Mouse (Mus musculus): Measurements from ENCODE around the gene Rbms3. TPM values are rescaled to one million over a fixed set of nuclear protein-coding genes. Genes with fewer than 3 reads are reported as not detected.

Gene Rbms3
- total and polyA plus RNA-seq, 3 experiments = 8.1 to 12.5 (median 8.8) TPM

GRCm38 (mm10) chr9:117397071-117397470 is 232.6 kb downstream of the Rbms3 start:
- Histone ChIP-seq H3K79me2 (replicated peaks; ENCODE audit: control insufficient read depth, insufficient read depth, low read length) (no peaks in the 10 kb centered on the region), H3K36me3 (ENCODE audit: control insufficient read depth, insufficient read depth, low read length) (no peaks in the 10 kb centered on the region), H3K4me1 (ENCODE audit: control insufficient read depth, insufficient read depth, low read length) (no peaks in the 10 kb centered on the region), H3K4me3 (no peak overlapping the region), H3K9ac (ENCODE audit: low read depth, low read length) (no peak overlapping the region), H3K27me3 (ENCODE audit: control insufficient read depth, insufficient read depth, low read length) (no peaks in the 10 kb centered on the region), H3K27ac (no peak overlapping the region)
- DNase-seq = no peak
- intact Hi-C loops (cut with DNase I) = no loop called here
- TF ChIP-seq CTCF (IDR thresholded peaks at IDR 0.05) (no peak), POLR2A (IDR thresholded peaks at IDR 0.05; ENCODE audit: insufficient read depth, low read depth, low read length) (no peak), EP300 (IDR thresholded peaks at IDR 0.05; ENCODE audit: insufficient read depth, low read depth, low read length) (no peak)

GRCm38 (mm10) chr9:117396586-117396985 is 233.1 kb downstream of the Rbms3 start:
- intact Hi-C loops (cut with DNase I) = no loop called here
- Histone ChIP-seq H3K36me3 (ENCODE audit: control insufficient read depth, insufficient read depth, low read length) (no peaks in the 10 kb centered on the region), H3K27ac (no peak overlapping the region), H3K9ac (ENCODE audit: low read depth, low read length) (no peak overlapping the region), H3K27me3 (ENCODE audit: control insufficient read depth, insufficient read depth, low read length) (no peaks in the 10 kb centered on the region), H3K79me2 (replicated peaks; ENCODE audit: control insufficient read depth, insufficient read depth, low read length) (no peaks in the 10 kb centered on the region), H3K4me3 (no peak overlapping the region), H3K4me1 (ENCODE audit: control insufficient read depth, insufficient read depth, low read length) (no peaks in the 10 kb centered on the region)
- TF ChIP-seq POLR2A (IDR thresholded peaks at IDR 0.05; ENCODE audit: insufficient read depth, low read depth, low read length) (no peak), CTCF (IDR thresholded peaks at IDR 0.05) (no peak), EP300 (IDR thresholded peaks at IDR 0.05; ENCODE audit: insufficient read depth, low read depth, low read length) (no peak)
- WGBS = 84% methylated on average over 8 of the region's 8 CpGs
- no peak for DNase-seq

GRCm38 (mm10) chr9:117393626-117394525 is 235.8 kb downstream of the Rbms3 start:
- no peaks in the 10 kb centered on the region for H3K79me2 ChIP-seq (replicated peaks; ENCODE audit: control insufficient read depth, insufficient read depth, low read length)
- no peak overlapping the region for H3K27ac ChIP-seq
- no peaks in the 10 kb centered on the region for H3K36me3 ChIP-seq (ENCODE audit: control insufficient read depth, insufficient read depth, low read length)
- H3K9ac ChIP-seq (ENCODE audit: low read depth, low read length) = no peak overlapping the region
- TF ChIP-seq EP300 (IDR thresholded peaks at IDR 0.05; ENCODE audit: insufficient read depth, low read depth, low read length) (no peak), CTCF (IDR thresholded peaks at IDR 0.05) (0 out of 2 replicates have a peak, but pooled peaks have one; percentile 7)
- 40% methylated on average over 18 of the region's 18 CpGs for WGBS
- intact Hi-C loops (cut with DNase I) = no loop called here
- DNase-seq = peak; percentile 13 to 26
- H3K4me1 ChIP-seq (ENCODE audit: control insufficient read depth, insufficient read depth, low read length) = no peaks in the 10 kb centered on the region
- no peak overlapping the region for H3K4me3 ChIP-seq
- H3K27me3 ChIP-seq (ENCODE audit: control insufficient read depth, insufficient read depth, low read length) = no peaks in the 10 kb centered on the region

- H3K27me3 ChIP-seq (ENCODE audit: control insufficient read depth, insufficient read depth, low read length) = no peaks in the 10 kb centered on the region
- TF ChIP-seq CTCF (IDR thresholded peaks at IDR 0.05) (no peak), EP300 (IDR thresholded peaks at IDR 0.05; ENCODE audit: insufficient read depth, low read depth, low read length) (no peak), POLR2A (IDR thresholded peaks at IDR 0.05; ENCODE audit: insufficient read depth, low read depth, low read length) (no peak)
- H3K79me2 ChIP-seq (replicated peaks; ENCODE audit: control insufficient read depth, insufficient read depth, low read length) = no peaks in the 10 kb centered on the region
- WGBS = 85% methylated on average over 9 of the region's 9 CpGs
- no peak for DNase-seq
- H3K36me3 ChIP-seq (ENCODE audit: control insufficient read depth, insufficient read depth, low read length) = no peaks in the 10 kb centered on the region
- intact Hi-C loops (cut with DNase I) = no loop called here
- no peak overlapping the region for H3K4me3 ChIP-seq
- H3K27ac ChIP-seq = no peak overlapping the region
- no peaks in the 10 kb centered on the region for H3K4me1 ChIP-seq (ENCODE audit: control insufficient read depth, insufficient read depth, low read length)
- H3K9ac ChIP-seq (ENCODE audit: low read depth, low read length) = no peak overlapping the region
These were observed 241.7 kb downstream of the Rbms3 start for GRCm38 (mm10) chr9:117388024-117388423.

- H3K9ac ChIP-seq (ENCODE audit: low read depth, low read length) = no peak overlapping the region
- no peaks in the 10 kb centered on the region for H3K79me2 ChIP-seq (replicated peaks; ENCODE audit: control insufficient read depth, insufficient read depth, low read length)
- no peak overlapping the region for H3K27ac ChIP-seq
- no peaks in the 10 kb centered on the region for H3K4me1 ChIP-seq (ENCODE audit: control insufficient read depth, insufficient read depth, low read length)
- no peak for DNase-seq
- no peak overlapping the region for H3K4me3 ChIP-seq
- H3K36me3 ChIP-seq (ENCODE audit: control insufficient read depth, insufficient read depth, low read length) = no peaks in the 10 kb centered on the region
- intact Hi-C loops (cut with DNase I) = no loop called here
- WGBS = 80% methylated on average over 5 of the region's 5 CpGs
- no peaks in the 10 kb centered on the region for H3K27me3 ChIP-seq (ENCODE audit: control insufficient read depth, insufficient read depth, low read length)
- TF ChIP-seq CTCF (IDR thresholded peaks at IDR 0.05) = no peak
- TF ChIP-seq EP300 (IDR thresholded peaks at IDR 0.05; ENCODE audit: insufficient read depth, low read depth, low read length) = no peak
- no peak for TF ChIP-seq POLR2A (IDR thresholded peaks at IDR 0.05; ENCODE audit: insufficient read depth, low read depth, low read length)
These were observed 248.8 kb downstream of the Rbms3 start for GRCm38 (mm10) chr9:117380876-117381275.

- no peak for DNase-seq
- no peak for TF ChIP-seq POLR2A (IDR thresholded peaks at IDR 0.05; ENCODE audit: insufficient read depth, low read depth, low read length)
- TF ChIP-seq EP300 (IDR thresholded peaks at IDR 0.05; ENCODE audit: insufficient read depth, low read depth, low read length) = no peak
- TF ChIP-seq CTCF (IDR thresholded peaks at IDR 0.05) = no peak
- no peaks in the 10 kb centered on the region for H3K79me2 ChIP-seq (replicated peaks; ENCODE audit: control insufficient read depth, insufficient read depth, low read length)
- H3K36me3 ChIP-seq (ENCODE audit: control insufficient read depth, insufficient read depth, low read length) = no peaks in the 10 kb centered on the region
- 66% methylated on average over 5 of the region's 5 CpGs for WGBS
- no peaks in the 10 kb centered on the region for H3K4me1 ChIP-seq (ENCODE audit: control insufficient read depth, insufficient read depth, low read length)
- H3K4me3 ChIP-seq = no peak overlapping the region
- no peak overlapping the region for H3K27ac ChIP-seq
- no peaks in the 10 kb centered on the region for H3K27me3 ChIP-seq (ENCODE audit: control insufficient read depth, insufficient read depth, low read length)
- H3K9ac ChIP-seq (ENCODE audit: low read depth, low read length) = no peak overlapping the region
- intact Hi-C loops (cut with DNase I) = no loop called here
These were observed 249.6 kb downstream of the Rbms3 start for GRCm38 (mm10) chr9:117380076-117380475.
